Mouse (Mus musculus): Measurements from ENCODE around the gene 2510039O18Rik.

DNA sequence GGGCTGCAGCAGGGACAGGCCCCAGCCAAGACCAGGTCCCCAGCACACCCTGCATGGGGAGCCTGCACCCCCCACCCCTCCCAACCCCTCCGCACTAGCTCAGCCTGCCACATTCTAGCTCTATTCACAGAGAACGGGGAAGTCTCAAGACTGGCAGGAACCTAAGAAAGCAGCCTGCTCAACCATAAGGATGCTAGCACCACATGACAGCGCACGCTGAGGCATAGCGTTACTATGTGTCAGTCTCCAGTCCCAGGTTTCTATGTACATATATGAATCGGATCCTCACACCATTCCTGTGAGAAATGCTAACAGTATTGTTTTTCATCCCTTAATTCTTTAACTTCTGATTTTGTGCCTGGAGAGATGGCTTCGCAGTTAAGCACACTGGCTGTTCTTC lies 12.2 kb upstream of the 2510039O18Rik start:
- TF ChIP-seq CTCF (IDR thresholded peaks at IDR 0.05; ENCODE audit: low read depth) (no peak), EP300 (optimal IDR thresholded peaks at IDR 0.05) (no peak)
